Mouse (Mus musculus) right cerebral cortex, adult 18-20 months (tissue): Measurements from ENCODE around the gene Iqce.

Experiments
- DNase-seq: peaks from one replicate; pipeline ENCODE4 v3.0.0; 2022; ENCODE audit warnings: mixed read lengths

The Iqce gene

DNA sequence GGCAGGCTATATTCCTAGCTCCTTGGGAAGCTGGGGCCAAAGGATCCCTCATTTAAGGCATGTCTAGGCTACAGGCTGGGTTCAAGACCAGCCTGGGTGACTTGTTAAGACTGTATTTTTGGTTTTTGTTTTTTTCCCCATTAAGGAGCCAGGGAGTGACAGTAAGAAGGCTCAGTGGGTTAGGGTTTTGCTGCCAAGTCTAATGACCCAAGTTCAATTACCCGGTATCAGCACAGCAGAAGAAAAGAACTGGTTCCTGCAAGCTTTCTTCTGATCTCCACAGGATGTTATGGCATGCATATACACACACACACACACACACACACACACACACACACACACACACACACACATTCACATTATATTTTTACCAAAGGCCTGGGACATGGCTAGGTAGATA lies 41.8 kb downstream of the Iqce start:
- DNase-seq, result no peak

DNA sequence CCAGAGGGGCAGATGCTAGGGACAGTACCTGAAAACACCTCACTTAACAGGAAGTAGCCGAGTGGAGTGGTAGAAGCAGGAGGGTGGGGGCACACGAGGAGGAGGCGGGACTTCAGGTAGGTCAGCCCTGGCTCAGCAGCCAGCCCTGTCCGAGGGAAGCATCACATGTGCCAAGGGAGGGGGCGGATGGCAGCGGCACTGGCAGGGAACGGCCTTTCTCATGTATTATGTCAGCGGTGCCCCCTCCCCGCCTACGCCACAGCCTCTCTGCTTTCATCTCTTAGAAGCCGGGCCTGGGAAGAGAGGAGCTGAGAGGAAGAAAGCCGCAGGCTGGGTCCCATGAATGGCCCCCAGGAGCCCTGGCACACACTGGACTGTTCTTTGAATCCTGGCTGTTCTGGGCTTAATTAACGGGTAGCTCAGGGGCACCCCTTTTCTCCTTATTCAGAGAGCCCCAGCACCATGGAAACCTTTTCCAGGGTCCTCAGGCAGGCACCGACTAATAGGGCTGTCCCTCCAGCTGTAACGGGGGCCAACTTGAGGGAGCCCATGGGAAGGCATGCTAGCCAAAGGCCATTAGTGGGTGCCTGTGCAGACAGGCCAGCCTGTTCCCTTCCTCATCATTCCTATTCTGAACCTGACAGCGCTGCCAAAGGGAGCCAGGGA lies 42.4 kb downstream of the Iqce start:
- DNase-seq, result peak; percentile 83

DNA sequence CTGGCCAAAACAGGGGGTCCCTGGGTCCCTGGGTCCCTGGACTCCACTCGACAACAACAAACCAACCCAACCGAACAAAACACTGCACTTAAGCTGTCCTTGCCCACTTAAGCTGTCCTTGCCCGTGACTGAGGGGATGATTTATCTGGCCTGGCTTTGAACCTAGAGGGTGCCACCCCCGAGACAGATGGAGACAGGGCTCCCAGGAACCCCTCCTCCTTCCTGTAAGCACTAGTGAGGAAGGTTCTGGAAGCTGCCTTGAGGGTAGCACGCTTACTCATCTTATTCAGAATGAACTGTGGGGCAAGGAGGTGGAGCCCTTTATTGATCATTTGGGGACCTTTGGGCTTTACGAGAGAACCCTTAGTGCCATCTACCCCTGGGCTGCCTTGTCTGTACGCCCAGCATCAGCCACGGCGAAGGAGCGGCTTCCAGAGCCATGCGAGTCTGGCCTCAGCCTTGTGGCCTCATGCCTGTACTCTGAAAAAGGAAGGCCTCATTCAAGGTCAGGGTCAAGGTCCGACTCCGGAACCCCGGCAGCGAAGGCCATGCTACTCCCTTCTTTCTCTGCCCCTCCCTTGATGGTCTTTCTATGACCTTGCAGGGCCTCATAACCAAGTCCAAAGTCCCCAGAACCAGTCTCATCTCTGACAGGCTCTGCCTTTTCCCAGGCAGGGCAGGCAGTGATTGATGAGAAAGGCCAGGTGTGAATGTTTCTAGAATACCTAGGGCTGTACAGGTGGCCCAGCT lies 47.9 kb downstream of the Iqce start:
- no peak for DNase-seq

DNA sequence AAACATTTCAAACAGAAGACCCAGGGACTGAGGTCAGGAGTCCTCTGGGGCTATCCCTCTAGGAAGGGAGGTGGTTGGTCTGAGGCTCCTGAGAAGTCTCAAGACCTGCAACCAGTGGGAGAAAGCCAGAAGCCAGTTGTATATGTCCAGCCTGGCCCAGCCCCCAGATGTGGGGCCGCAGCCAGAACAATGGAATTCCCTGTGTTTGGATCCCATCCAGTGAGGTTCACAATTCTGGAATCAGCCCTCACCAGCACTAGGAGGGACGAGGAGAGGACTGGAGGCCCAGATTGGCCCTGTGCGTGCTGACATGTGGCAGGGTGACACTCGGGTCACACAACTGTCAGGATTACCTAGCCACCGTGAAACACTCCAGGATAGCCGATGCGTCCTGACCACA lies 49.6 kb downstream of the Iqce start:
- DNase-seq, result no peak

DNA sequence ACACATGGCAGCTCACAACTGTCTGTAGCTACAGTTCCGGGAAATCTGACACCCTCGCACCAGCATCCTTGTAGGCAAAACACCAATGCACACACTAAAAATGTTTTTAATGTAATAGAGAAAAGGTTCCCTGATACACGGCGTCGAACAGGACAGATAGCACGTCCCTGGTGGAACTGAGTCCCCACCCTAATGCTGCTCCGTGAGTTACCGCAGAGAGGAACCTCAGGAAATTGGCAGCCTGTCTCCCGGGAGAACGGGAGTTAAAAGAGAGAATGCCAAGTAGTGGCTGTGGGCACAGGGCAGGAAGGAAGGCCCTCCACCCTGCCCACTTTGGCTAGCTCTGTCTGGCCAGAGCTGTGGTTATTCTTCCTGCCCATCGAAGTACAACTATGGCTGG lies 50.9 kb downstream of the Iqce start:
- DNase-seq, result no peak

DNA sequence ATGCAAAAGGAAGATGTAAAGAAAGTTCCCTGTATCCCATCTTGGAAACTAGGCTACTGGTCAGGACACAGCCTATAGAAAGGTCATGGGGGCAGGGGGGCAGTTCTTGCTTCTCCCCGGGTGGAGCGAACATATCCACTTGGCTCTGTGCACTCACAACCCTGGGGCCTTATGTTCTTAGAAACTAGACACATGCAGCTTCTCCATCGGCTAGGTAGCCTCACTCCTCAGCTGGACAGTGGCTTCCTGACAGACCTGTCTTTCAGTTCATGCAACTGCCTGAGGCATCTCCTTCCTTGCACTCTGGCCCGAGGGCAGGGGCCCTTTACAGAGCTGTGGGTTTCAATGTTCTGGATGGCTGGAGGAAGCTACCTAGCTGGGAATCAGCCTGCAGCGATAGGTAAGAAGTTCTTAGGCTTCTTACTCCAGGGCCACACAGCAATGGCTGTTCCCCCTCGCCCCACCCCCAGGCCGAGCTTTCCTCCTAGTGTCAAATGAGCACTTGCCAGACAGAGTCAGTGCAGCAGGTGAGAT lies 52.2 kb downstream of the Iqce start:
- DNase-seq, result no peak

DNA sequence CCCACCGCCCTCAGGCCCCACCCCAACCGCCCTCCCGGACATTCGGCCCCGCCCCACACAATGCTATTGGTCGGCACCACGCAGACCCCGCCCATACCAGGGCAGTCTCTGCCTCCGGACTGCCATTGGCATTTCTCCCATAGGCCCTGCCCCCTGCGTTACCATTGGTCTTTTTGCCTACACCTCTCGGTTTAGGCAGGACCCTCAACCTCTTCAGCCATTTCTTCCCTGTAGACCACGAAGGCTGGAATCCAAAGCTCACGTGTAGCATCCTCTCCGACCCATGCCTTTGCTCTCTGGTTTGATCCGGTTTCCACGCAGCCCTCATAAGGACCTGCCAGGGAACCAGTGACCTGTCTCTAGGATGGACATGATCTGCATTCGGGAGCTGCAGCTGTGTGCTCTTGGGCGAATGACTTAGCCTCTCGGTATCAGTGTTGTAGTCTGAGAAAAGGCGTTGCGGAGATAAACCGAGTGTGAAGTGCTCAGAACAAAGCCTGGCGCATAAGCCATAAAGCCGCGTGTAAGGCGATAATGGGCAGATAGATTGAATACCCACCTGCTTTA lies 53.0 kb downstream of the Iqce start:
- peak; percentile 98 for DNase-seq

DNA sequence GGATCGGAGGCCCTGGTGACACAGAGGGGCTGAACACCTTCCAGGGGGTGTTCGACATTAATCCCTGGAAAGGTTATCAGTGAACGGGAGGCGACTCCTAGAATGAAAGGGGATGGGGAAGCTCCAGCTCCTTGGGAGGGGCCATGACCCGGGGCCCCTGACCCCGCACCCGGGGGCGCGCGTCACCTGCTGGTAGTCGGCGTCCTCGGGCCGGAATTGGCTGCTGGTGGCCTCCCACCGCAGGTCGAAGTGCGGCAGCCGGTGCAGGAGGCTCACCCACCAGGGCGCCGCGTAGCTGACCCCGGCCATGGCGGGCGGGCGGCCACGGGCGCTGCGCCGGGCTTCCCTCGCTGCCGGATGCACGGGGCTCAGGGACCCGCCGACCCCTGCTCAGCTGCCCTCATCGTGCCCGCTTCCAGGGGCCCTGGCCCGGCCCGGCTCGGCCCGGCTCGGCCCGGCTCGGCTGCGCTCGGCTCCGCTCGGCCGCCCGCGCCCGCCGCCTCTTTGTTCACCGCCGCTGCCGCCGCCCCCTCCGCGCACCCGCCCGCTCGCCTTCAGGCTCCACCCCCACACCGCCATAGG lies 53.6 kb downstream of the Iqce start, which contains the start of gene Ttyh3:
TSS of gene Ttyh3 (minus strand) at position 513 of the 582 bp plus-strand sequence.
- DNase-seq, result no peak

DNA sequence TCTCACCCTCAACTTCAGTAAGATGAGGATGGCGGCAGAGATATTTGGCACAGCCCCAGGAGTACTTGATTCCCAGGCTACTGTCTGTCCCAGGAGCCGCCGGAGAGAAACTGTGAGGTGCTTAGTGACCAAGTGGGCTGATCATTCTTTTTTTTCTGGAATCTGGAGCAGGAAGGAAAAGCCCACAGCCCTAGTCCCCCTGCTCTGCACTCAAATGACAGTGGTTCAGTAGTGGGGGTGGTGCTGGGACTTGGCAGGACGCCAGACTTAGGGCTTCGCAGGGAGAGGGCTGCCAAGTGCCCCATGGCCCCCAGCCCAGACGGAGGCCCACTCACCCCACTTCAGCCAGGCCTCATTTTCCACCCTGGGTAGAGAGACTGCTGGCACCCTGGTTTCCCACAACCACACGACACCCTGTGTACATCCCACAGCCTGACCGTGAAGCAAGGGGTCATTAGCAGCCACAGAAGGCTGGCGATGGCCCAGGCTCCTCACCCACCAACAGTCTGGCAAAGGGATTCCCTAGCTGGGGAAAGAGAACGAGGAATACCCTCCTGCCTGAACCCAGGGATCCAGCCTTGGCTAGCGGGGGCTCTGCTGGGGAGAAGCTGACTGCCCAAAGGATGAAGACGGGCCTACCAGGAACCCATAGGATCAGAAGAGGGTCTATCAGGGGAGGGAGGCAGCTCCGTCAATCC lies 54.2 kb downstream of the Iqce start:
- peak; percentile 58 for DNase-seq

DNA sequence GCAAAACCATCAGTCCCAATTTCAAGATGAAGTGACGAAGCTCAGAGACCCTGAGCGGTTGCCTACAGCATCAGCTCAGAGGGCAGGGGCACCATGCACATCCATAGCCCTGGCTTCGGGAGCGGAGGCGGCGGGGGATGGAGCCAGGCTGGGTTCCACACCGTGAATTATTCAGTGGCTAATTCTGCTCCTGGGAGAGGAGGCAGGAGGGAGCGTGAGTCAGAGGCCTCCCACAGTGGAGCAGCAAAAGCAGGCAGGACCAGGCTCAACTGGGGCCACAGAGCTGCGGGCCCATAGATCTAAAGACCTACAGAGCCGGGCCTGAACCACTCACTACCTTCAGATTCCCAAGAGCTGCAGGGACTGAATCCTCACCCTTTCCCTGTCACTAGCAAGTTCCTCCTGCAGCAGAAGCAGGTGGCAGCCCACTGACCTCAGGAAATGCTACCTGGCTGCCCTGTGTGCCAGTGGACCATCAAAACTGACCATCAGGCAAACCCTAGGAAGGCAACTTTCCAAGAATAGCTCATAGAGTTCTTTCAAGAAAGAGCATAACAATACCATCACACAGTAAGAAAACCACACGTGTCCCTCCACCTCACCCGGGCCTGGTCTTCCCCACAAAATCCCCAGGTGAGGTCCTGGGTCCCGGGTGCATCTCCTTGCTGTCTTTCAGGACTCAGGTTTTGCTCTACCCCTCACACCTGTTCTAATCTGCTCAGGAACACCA lies 55.0 kb downstream of the Iqce start:
- peak; percentile 84 for DNase-seq

DNA sequence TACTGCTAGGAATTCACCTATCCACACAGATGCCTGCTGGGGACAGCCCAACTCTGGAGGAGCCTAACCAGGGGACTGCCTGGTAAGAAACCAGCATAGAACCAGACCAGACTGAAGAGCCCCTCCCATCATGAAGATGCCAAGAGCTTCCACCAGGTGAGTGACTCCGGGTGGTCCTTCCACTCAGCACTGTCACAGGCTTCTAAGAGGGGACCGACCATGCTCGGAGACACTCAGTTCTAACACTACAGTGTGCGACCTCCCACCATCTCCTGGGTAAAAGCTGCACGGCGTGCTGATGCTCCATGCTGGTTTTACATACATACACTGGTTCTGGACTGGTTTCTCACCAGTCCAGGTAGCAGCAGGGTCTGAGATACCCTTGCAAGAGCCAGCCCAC lies 56.0 kb downstream of the Iqce start:
- DNase-seq, result no peak

DNA sequence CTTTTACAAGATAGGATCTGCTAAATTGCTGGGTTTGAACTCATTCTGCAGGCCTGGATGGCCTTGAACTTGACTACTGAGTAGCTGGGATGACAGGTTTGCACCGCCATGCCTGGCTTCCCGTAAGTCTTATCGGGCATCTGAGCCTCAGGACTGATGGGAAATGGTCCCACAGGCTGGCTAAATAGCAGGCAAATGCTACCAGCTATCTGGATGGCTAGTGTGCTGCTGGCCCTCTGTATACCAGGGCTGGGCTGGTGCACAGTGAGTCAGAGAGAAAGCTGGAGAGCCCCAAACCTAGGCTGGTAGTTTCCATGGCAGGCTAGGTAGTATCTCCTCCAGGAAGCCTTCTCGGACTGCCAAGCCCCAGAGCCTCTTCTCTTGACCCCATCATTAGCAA lies 56.7 kb downstream of the Iqce start:
- DNase-seq, result no peak

DNA sequence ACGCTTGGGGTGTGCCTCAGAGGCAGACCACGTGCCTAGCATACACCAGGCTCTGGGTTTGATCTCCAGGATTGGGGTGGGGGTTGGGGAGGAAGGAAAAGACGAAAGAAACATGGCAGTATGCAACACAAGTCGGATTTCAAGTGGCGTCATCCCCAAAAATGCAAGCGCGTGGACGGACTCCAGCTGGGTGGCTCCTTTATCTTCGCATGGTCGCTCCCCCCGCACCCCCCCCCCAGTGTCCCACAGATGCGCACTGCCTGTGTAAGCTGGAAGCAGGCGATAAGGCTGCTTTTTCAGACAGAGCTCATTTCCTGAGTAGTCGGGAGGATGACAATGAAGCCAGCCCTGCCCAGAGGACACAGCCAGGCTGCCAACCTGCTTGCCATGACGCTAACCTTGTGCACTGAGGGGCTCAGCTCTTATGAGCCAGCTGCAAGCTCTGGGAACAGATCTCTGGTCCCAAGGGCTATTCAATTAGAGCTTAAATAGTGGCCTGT lies 57.4 kb downstream of the Iqce start:
- no peak for DNase-seq

DNA sequence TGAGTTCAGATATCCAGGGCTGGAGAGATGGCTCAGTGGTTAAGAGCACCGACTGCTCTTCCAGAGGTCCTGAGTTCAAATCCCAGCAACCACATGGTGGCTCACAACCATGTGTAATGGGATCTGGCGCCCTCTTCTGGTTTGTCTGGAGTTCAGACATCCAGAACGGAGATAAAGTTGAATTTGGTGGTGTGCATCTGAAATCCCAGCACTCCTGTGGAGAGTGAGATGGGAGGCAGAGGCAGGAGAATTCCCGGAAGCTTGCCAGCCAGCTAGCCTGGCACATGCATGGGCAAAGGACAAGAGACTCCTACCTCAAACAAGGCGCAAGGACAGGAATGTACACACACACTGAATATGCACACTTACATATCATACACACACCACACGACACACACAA lies 57.9 kb downstream of the Iqce start:
- no peak for DNase-seq

DNA sequence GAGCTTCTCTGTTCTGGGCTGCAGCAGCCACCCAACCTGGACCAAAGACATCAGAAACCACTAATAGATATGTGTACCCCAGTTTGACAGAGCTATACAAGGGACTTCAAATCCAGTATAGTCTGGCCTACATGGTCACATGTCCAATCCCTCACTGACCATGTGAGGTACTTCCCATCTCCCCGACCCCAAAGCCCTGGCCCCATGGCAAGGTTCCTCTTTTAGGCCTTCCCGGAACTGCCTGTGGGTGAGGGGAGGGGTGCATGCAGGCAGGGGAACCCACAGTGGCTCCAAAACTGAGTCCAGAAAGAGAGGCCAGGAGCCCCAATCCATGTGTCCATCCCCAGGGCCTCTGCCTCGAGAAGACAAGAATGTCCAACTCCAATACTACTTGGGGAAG lies 60.1 kb downstream of the Iqce start:
- DNase-seq, result no peak

DNA sequence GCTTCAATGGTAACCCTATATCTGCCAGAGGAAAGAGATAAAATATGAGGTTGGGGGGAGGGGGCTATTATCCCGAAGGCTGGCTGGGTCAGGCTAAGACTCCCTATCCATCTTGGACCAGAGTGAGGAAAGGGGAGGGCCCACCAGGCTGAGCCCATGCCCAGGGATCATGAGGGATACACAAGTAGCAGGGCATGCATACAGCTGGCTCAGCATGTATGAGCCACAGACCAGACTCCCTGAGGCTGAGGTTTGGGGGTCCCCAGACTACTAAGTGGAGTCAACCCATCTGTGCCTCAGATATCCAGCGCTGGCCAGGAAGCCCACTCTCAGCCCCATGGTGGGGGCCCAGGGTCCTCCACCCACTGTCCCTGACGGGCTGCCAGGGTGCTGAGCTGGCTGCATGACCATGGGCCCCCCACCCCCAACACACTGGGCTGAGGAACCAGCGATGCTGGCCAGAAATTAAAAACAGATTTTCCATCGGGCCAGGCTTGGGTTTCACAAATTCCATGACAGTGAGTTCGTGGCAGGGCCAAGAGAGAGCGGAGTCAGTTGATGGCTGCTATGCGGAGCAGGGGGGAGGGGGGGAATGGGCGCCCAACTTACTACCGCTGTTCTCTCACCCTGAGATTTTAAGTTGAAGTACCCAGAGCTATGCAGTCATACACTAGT lies 60.8 kb downstream of the Iqce start:
- no peak for DNase-seq

DNA sequence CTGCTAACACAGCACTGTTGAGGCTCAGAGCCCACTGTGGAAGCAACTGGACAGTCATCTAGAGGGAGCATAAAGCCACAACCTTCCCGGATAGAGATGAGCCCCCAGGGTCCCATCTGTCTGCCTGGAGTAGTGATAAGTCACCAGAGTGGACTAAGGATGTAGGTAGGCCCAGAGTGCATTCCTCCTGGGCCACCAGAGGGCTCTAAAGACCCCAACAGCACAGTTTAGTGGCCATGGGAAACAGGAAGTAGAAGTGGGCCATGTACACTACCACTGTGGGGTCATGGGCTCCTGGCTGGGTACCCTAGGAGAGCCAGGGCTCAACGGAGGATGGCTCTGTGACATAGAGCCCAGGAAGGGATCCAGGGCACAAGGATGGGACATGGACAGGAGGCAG lies 61.4 kb downstream of the Iqce start:
- no peak for DNase-seq

DNA sequence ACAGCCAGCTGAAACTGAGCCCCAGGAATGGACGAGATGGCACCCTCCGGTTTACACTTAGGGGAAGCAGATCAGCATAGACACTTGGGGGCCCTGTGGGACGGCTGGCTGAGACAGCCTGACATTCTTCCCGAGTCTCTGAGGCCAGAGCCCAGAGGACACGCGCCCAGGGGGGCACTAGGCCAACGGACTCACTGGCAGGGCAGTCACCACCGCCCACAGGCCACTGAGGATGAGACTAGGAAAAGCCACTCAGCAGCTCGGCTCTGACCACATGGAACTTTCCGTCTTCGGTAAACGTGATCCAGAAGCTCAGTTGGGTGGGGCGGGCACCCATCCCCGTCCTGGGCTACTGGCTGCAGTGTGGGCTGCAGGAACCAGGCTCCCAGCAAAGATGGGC lies 62.3 kb downstream of the Iqce start:
- DNase-seq, result no peak

DNA sequence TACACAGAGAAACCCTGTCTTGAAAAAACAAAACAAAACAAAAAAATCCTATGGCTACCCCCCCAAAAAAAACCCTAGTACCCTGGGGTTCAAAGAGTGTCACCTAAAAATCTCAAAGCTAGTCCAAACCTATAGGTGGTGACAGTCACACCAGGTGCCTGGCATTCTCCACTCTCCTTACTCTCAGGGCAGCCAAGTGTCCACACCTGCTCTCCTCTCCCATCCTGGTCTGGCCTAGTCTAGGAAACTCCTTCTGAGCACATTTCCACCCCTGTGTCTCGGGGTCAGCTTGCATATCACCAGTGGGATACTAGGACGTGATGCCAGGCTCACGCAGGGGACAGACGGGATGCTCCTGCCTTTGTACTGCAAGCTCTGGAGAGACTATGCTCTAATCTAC lies 62.9 kb downstream of the Iqce start:
- no peak for DNase-seq

DNA sequence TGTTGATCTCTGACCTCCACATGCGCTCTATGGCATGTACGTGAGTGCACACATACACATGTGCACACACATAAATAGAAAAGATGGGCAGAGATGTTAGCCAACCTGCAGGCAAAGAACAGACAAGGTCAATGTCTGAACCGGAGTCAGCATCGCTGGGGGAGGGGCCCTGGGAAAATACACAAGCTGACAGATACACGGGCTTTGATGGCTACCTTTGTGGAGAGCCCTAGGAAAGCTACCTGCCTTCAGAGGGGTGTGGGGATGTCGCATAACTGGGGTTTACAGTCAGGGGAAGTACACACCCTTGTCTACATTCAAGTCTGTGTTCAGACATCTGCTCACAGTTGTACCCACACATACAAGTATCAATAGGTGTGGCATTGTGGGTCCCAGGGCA lies 63.7 kb downstream of the Iqce start:
- no peak for DNase-seq

DNA sequence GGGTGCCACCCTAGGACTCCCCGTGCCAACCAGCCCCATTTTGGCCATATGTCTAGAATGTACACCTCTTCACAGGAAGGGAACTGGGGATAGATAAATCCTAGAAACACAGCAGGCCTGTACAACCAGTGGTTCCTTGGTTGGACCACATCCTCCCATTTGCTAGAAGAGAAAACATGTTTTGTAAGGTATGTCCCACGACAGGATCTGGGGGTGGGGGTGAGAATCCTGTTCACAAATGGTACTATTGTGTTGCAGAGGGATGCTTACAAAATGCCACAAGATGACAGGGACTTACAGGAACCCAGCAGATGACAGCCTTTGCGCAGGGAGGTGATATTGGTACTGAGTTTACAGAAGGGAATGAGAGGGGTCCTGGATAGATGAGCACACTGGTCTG lies 64.2 kb downstream of the Iqce start:
- no peak for DNase-seq

DNA sequence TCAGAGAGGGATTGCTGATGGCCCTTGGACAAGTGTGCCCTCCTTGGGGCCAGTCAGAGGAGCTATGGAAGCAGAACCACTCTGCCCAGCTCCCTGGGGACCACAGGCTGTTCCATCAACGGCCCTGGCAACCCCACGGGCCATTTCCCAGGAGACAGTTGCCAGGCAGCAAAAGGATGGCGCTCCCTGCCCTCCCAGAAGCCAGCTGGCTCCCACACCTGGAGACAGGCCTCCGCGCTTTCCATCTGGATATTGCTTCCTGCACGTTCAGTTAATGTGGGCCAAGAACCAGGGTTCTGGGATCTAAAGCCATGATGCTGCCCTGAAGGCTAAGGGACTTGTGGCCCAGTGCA lies 65.1 kb downstream of the Iqce start:
- no peak for DNase-seq
